Mouse (Mus musculus): ENCODE data around the gene Rnf141. TPM values are rescaled to one million over a fixed set of nuclear protein-coding genes. Genes with fewer than 3 reads are reported as not detected.

The Rnf141 gene
- polyA plus RNA-seq, 1 experiment = 79.9 TPM

DNA sequence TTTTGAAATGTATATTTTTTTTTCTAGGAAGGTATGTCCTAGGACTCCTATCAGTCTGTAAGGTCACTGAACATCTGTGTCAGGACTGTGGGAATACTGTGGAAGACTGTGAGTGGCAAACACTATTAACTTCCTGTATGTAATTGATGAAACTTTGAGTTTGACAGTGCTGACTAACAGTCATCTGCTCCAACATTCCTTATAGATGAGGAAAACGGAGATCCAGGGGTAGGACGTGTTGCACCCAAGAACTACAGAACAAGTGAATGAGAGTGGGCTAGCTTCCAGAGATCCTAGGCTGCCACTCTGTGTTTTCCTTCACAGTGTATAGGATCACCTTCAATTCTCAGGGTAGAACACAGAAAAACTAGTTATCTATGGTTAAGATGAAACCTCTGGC is 3.1 kb upstream of the Rnf141 start:
- H3K4me3 ChIP-seq (ENCODE audit: insufficient read depth, low read length) = no peak overlapping the region
- TF ChIP-seq CTCF (IDR thresholded peaks at IDR 0.05; ENCODE audit: extremely low read depth, insufficient read depth, low read length) (no peak), POLR2A (IDR thresholded peaks at IDR 0.05; ENCODE audit: extremely low read depth, insufficient read depth, low read length) (no peak)
- H3K27ac ChIP-seq (ENCODE audit: insufficient read depth, low read length) = no peak overlapping the region

DNA sequence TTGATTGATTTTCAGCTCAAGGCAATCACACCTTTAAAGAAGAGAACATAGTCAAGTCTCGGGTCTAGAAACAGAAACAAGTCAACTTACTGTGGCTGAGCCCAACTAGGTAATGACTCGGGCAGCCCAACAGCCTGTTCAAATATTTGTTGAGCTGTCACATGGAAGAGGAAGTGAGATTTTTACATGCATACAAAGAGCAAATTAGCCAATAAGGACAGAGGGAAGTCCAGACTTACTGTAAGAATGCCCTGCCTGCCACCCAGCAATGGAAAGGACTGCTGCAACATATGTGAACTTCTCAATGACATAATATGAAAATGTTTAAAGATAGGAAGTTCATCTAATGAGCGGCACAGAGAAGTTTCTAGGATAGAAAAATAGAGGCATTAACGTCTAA is 3.9 kb downstream of the Rnf141 start:
- peaks cover 2% of the 10 kb centered on the region; the same call in 1 of the 2 replicates for H3K4me1 ChIP-seq (ENCODE audit: control insufficient read depth, insufficient read depth, low read length)
- no peak overlapping the region for H3K27ac ChIP-seq (ENCODE audit: insufficient read depth, low read length)
- TF ChIP-seq POLR2A (IDR thresholded peaks at IDR 0.05; ENCODE audit: extremely low read depth, insufficient read depth, low read length) (no peak), CTCF (IDR thresholded peaks at IDR 0.05; ENCODE audit: extremely low read depth, insufficient read depth, low read length) (no peak)
- H3K4me3 ChIP-seq (ENCODE audit: insufficient read depth, low read length) = no peak overlapping the region

More for the DNA sequence above, 3.1 kb upstream of the Rnf141 start:
- H3K4me1 ChIP-seq (ENCODE audit: control insufficient read depth, insufficient read depth, low read length) = peaks cover 2% of the 10 kb centered on the region; the same call in 1 of the 2 replicates

- Histone ChIP-seq H3K27ac (ENCODE audit: insufficient read depth, low read length) (no peak overlapping the region), H3K4me3 (ENCODE audit: insufficient read depth, low read length) (no peak overlapping the region), H3K4me1 (ENCODE audit: control insufficient read depth, insufficient read depth, low read length) (no peaks in the 10 kb centered on the region)
- TF ChIP-seq CTCF (IDR thresholded peaks at IDR 0.05; ENCODE audit: extremely low read depth, insufficient read depth, low read length) = no peak
- TF ChIP-seq POLR2A (IDR thresholded peaks at IDR 0.05; ENCODE audit: extremely low read depth, insufficient read depth, low read length) = no peak
Measured at GRCm38 (mm10) chr7:110834522-110834921, 9.7 kb downstream of the Rnf141 start.

DNA sequence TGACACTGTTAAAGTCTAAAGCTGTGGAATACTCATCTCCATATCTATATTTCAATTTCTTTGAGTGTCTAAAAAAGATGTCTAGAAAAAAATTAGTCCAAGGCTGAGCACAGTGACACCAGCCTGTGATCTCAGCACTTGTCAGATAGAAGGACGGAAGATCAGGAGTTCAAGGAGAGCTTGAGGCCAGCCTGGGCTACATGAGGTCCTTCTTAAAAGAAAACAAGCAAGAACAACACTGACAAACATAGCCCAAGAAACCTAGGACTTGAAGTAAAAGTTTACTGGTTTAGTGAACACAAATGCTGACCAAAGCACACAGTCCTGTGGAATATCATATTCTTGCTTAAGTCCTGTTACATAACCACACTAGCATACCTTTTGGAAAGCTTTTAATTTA is 10.2 kb downstream of the Rnf141 start:
- H3K4me3 ChIP-seq (ENCODE audit: insufficient read depth, low read length) = no peak overlapping the region
- H3K27ac ChIP-seq (ENCODE audit: insufficient read depth, low read length) = no peak overlapping the region
- H3K4me1 ChIP-seq (ENCODE audit: control insufficient read depth, insufficient read depth, low read length) = no peaks in the 10 kb centered on the region
- no peak for TF ChIP-seq POLR2A (IDR thresholded peaks at IDR 0.05; ENCODE audit: extremely low read depth, insufficient read depth, low read length)
- no peak for TF ChIP-seq CTCF (IDR thresholded peaks at IDR 0.05; ENCODE audit: extremely low read depth, insufficient read depth, low read length)

GRCm38 (mm10) chr7:110833024-110833423 is 11.2 kb downstream of the Rnf141 start:
- H3K27ac ChIP-seq (ENCODE audit: insufficient read depth, low read length) = no peak overlapping the region
- TF ChIP-seq CTCF (IDR thresholded peaks at IDR 0.05; ENCODE audit: extremely low read depth, insufficient read depth, low read length) = no peak
- TF ChIP-seq POLR2A (IDR thresholded peaks at IDR 0.05; ENCODE audit: extremely low read depth, insufficient read depth, low read length) = no peak
- H3K4me3 ChIP-seq (ENCODE audit: insufficient read depth, low read length) = no peak overlapping the region
- no peaks in the 10 kb centered on the region for H3K4me1 ChIP-seq (ENCODE audit: control insufficient read depth, insufficient read depth, low read length)

DNA sequence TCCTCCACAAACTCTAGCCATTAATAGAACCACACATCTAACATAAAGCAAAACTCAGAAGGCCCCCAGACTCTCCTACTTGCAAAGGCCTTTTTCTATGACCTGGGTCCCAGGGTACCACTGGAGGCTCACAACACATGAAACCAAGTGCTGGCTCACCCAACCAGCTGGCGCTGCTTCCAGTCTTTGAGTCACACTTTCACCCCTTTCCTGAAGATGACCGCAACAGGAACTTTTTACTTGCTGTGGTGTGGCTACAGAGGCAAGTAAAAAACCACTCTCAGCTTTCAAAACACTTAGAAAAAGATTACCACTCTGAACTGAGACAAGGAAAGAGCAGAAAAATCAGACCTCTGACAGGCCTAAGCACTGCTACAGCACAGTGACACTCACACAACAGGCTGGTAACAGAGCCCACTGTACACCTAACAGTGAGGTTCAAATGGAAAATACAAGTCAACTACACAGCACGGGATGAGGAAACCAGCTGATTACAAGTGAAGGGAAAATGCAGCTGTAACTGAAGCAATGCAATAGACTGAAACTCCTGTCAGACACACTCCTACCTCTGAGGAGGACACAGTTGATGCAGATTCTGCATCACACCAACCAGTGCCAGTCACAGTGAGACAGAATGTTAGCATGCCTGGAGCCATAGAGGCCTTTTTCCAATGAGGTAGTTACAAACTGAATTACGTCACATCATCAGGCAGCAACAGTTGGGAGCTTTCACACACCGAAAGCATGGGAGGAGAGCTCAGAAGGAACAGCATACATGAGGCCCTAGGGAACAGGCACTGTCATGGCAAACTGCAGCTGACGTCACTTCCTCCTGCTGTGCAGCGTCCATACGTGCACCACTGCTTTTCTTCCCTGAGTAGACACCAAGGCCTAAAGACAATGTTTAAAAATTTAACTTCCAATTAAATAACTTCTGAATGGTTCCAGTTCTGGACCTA is 20.0 kb downstream of the Rnf141 start:
- peaks cover 5% of the 10 kb centered on the region; the same call in 1 of the 2 replicates for H3K4me1 ChIP-seq (ENCODE audit: control insufficient read depth, insufficient read depth, low read length)
- TF ChIP-seq POLR2A (IDR thresholded peaks at IDR 0.05; ENCODE audit: extremely low read depth, insufficient read depth, low read length) = no peak
- TF ChIP-seq CTCF (IDR thresholded peaks at IDR 0.05; ENCODE audit: extremely low read depth, insufficient read depth, low read length) = no peak
- H3K4me3 ChIP-seq (ENCODE audit: insufficient read depth, low read length) = no peak overlapping the region
- H3K27ac ChIP-seq (ENCODE audit: insufficient read depth, low read length) = no peak overlapping the region

GRCm38 (mm10) chr7:110823593-110823992 is 20.7 kb downstream of the Rnf141 start:
- peaks cover 7% of the 10 kb centered on the region for H3K4me1 ChIP-seq (ENCODE audit: control insufficient read depth, insufficient read depth, low read length)
- no peak for TF ChIP-seq POLR2A (IDR thresholded peaks at IDR 0.05; ENCODE audit: extremely low read depth, insufficient read depth, low read length)
- TF ChIP-seq CTCF (IDR thresholded peaks at IDR 0.05; ENCODE audit: extremely low read depth, insufficient read depth, low read length) = no peak
- no peak overlapping the region for H3K27ac ChIP-seq (ENCODE audit: insufficient read depth, low read length)

DNA sequence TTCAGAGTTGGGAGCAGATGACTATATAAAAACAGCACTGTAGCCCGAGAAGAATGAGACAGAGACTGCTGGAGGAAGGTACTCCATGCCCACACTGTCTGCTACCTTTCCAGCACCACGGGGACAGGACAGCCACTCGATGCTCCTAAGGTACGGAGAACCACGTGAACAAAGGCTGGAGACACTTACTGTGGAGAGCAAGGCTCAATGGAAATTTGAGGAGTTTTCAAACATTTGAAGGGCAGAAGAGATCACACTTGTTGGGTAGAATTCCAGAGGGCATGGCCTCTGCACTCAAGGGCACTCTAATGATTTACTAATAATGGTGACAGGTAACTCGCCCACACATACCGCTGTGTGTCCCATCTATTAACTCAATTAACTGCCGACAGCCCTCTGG is 21.2 kb downstream of the Rnf141 start:
- Histone ChIP-seq H3K27ac (ENCODE audit: insufficient read depth, low read length) (no peak overlapping the region), H3K4me3 (ENCODE audit: insufficient read depth, low read length) (no peak overlapping the region), H3K4me1 (ENCODE audit: control insufficient read depth, insufficient read depth, low read length) (peaks cover 7% of the 10 kb centered on the region)
- TF ChIP-seq POLR2A (IDR thresholded peaks at IDR 0.05; ENCODE audit: extremely low read depth, insufficient read depth, low read length) = no peak
- no peak for TF ChIP-seq CTCF (IDR thresholded peaks at IDR 0.05; ENCODE audit: extremely low read depth, insufficient read depth, low read length)

More at GRCm38 (mm10) chr7:110823593-110823992, 20.7 kb downstream of the Rnf141 start:
- no peak overlapping the region for H3K4me3 ChIP-seq (ENCODE audit: insufficient read depth, low read length)

DNA sequence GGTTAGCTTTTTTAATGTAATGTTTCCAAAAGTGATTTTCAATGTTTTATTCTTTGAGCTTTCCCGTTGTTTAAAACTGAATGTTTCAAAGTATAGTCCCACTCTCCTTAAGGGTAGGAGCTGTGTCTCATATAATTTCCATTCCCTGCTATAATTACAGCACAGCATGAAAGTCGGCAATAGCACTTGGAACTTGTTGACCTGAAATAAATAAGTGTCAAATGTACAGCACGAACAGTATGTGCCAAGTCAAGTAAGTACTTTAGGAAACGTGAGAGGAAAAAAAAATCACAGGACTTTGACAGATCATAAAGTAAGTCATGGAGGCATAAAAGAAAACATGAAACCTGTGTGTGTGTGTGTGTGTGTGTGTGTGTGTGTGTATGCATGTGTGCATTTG is 22.2 kb downstream of the Rnf141 start:
- H3K27ac ChIP-seq (ENCODE audit: insufficient read depth, low read length) = 0 out of 2 replicates have a peak overlapping the region, but pooled peaks have one; percentile 8
- H3K4me1 ChIP-seq (ENCODE audit: control insufficient read depth, insufficient read depth, low read length) = peaks cover 7% of the 10 kb centered on the region
- no peak overlapping the region for H3K4me3 ChIP-seq (ENCODE audit: insufficient read depth, low read length)
- TF ChIP-seq CTCF (IDR thresholded peaks at IDR 0.05; ENCODE audit: extremely low read depth, insufficient read depth, low read length) (no peak), POLR2A (IDR thresholded peaks at IDR 0.05; ENCODE audit: extremely low read depth, insufficient read depth, low read length) (no peak)

DNA sequence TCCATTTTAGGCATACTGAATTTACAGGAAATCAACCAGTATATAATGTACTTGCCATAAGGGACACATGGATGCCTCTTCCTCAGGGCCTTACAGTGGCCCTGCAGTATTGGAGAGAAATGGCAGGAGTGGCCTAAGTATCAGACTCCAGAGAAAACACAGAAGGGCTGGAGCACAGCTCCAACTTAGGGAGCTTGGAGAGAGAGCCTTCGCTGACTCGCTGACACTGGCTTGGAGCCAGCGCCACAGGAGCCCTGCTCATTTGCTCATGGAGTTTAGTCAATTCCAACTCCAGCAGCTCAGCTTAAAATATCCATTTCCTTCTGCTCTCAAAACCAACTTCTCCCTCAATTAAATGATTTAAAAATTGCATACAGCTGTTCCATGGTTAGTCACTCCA is 22.6 kb downstream of the Rnf141 start:
- TF ChIP-seq CTCF (IDR thresholded peaks at IDR 0.05; ENCODE audit: extremely low read depth, insufficient read depth, low read length) = no peak
- no peak for TF ChIP-seq POLR2A (IDR thresholded peaks at IDR 0.05; ENCODE audit: extremely low read depth, insufficient read depth, low read length)
- Histone ChIP-seq H3K4me3 (ENCODE audit: insufficient read depth, low read length) (no peak overlapping the region), H3K27ac (ENCODE audit: insufficient read depth, low read length) (no peak overlapping the region), H3K4me1 (ENCODE audit: control insufficient read depth, insufficient read depth, low read length) (peaks cover 7% of the 10 kb centered on the region)

Measured in cortical plate, adult 2 months (tissue).